Mouse (Mus musculus): ENCODE measurements around the gene Fyn. TPM values are rescaled to one million over a fixed set of nuclear protein-coding genes. Genes with fewer than 3 reads are reported as not detected.

The Fyn gene
- polyA plus RNA-seq, 1 experiment, result 9.1 TPM

- WGBS, result 46% methylated on average over 5 of the region's 5 CpGs
- no peak for DNase-seq (ENCODE audit: low read depth, low spot score)
Observed at GRCm38 (mm10) chr10:39521861-39522391, 153.3 kb downstream of the Fyn start.

- 79% methylated on average over 11 of the region's 11 CpGs for WGBS
- DNase-seq (ENCODE audit: low read depth, low spot score), result no peak
Observed at GRCm38 (mm10) chr10:39522857-39523614, 154.4 kb downstream of the Fyn start.

- 75% methylated on average over 8 of the region's 8 CpGs for WGBS
- DNase-seq (ENCODE audit: low read depth, low spot score), result no peak
Observed at GRCm38 (mm10) chr10:39524355-39524754, 155.7 kb downstream of the Fyn start.

DNA sequence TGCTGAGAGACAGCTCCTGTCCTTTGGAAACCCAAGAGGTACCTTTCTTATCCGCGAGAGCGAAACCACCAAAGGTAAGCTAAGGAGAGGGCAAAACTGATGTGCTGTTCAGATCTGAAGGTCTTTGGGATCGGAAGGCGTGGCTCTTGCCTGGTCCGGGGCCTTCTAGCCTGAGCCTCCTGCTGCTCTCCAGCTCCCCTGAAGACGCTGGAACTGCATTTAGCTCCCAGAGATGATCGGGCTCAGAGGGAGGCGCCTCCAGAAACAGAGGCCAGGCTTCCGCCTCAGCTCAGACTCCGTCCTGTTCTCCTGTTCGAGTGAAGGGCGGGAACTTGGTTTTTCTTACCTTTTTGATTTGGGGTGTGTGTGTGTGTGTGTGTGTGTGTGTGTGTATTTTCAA is 156.8 kb downstream of the Fyn start:
- WGBS, result 94% methylated on average over 13 of the region's 13 CpGs
- DNase-seq (ENCODE audit: low read depth, low spot score), result no peak

DNA sequence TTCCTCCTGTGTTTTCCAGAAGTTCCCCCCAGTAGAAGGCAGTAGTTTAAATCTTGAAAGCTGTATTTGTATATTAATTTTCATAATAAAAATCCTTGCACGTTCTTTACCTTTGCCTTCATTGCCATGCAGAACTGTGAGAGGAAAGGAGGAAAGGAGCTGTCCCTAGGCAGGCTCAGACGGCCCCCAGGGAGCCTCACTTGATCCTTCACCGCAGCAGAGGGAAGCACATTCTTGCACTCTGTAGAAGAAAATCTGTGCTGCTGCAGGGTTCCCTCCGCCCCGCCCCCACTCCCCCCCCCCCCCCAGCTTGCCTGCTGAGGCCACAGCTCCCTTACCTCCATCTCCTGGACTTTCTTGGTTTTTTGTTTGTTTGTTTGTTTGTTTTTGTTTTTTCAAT is 158.5 kb downstream of the Fyn start:
- 68% methylated on average over 5 of the region's 5 CpGs for WGBS
- no peak for DNase-seq (ENCODE audit: low read depth, low spot score)

- DNase-seq (ENCODE audit: low read depth, low spot score), result no peak
Observed at GRCm38 (mm10) chr10:39529179-39529578, 160.5 kb downstream of the Fyn start.

GRCm38 (mm10) chr10:39532008-39532740 is 163.5 kb downstream of the Fyn start:
- 59% methylated on average over 20 of the region's 20 CpGs for WGBS
- no peak for DNase-seq (ENCODE audit: low read depth, low spot score)

More at GRCm38 (mm10) chr10:39529179-39529578, 160.5 kb downstream of the Fyn start:
- 88% methylated on average over 14 of the region's 14 CpGs for WGBS

DNA sequence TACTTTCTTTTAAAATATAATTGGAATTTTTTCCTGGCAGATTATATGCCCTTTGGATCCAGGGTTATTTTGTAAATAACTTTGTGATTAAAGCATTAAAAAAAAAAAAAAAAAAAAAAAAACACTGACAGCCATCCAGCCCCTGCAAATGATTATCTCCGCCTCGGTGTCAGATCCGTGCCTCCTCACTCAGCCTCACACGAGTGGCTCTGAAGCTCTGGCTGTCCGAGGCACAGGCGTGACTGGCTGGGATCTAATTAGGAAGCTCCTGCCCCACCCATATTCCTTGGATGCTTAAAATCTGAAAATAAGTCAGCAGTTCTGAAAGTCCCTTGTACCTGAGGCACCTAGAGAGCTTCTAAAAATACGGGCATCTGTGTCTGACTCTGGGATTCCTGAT is 164.2 kb downstream of the Fyn start:
- no peak for DNase-seq (ENCODE audit: low read depth, low spot score)
- WGBS, result 66% methylated on average over 7 of the region's 7 CpGs

DNA sequence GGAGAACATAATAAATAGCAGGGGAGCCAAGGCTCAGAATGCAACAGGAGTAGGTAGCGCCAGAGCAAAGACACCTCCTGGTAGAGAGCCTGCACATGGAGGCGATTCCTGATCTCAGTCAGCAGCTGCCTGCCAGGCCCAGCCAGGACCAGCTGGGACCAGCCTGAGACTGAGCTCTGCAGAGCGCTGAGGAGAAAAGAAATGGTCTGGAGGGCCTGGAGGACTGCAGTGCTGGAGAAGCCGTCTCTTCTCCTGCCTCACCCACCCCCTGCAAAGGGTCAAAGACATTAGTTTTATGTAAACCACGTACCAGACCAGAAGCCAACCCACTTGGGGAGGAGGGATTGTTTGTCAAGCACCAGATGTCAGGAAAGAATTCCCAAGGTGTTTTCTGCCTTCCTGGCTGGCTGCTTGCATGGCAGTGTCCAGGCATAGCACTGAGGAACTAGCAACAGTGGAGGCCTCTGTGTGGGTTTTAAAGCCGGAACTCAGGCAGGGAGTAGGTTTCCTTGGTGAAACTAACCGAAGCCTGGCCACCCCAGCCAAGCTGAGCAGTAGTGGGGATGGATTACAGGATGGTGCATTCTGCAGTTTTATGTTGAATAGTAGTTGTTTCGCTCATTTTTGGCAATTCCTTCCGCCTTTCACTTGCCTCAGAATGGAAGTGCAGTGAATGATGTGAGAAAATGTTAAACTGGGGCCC is 165.8 kb downstream of the Fyn start:
- 39% methylated on average over 9 of the region's 9 CpGs for WGBS
- DNase-seq (ENCODE audit: low read depth, low spot score), result no peak

- 28% methylated on average over 3 of the region's 3 CpGs for WGBS
- no peak for DNase-seq (ENCODE audit: low read depth, low spot score)
Observed at GRCm38 (mm10) chr10:39535347-39535746, 166.7 kb downstream of the Fyn start.

GRCm38 (mm10) chr10:39536258-39536657 is 167.6 kb downstream of the Fyn start:
- WGBS, result 54% methylated on average over 11 of the region's 11 CpGs
- no peak for DNase-seq (ENCODE audit: low read depth, low spot score)

DNA sequence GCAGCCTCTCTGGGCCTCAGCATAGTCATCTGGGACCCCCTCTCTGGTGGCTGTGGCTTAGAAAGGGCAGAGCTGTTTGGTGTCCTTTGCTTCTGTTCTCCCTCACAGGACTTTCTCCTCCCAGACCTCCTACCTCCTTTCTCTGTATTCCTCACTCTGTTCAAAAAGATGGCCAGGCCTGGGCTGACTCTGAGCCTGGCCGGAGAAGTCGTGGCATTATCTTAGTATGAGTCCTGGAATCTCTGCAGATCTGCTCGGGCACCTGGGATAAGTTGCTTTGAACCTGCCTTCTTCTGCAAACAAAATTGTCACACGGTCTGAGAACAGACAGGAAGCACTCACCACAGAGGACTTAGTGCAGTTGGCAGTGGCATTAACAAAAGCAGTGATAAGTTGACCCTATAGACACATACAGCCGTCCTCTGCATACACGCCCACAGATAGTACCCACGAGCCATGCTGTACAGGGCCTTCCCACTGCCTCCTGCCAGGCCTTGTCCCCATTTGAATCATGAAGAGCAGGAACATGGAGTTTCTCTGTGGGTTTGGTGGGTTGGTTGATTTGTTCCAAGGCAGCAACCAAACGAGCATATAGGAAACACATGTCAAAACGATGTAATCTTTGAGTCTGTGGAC is 171.5 kb downstream of the Fyn start:
- 49% methylated on average over 9 of the region's 9 CpGs for WGBS
- DNase-seq (ENCODE audit: low read depth, low spot score), result no peak

GRCm38 (mm10) chr10:39540995-39541394 is 172.3 kb downstream of the Fyn start:
- 56% methylated on average over 7 of the region's 7 CpGs for WGBS
- no peak for DNase-seq (ENCODE audit: low read depth, low spot score)

DNA sequence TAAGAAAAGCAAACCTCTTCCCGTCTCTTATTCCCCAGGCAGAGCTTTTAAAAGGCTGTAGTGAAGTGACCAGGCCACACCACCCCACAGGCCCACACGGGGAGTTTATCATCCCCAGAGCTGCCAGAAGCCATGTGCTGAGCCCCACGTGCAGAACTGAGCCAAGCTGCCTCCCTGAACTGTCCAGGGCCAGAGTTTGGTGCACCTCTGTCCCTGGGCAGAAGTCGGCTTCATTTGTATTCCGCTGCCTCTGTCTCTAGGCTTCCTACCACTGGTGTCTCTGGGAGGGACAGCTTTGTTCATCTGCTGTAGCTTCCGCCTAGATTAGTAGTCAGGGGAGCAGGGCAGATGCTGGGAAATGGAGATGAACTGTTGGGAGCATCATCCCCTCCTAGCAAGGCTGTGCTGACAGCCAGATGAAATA is 172.8 kb downstream of the Fyn start:
- WGBS, result 67% methylated on average over 6 of the region's 6 CpGs
- DNase-seq (ENCODE audit: low read depth, low spot score), result no peak

DNA sequence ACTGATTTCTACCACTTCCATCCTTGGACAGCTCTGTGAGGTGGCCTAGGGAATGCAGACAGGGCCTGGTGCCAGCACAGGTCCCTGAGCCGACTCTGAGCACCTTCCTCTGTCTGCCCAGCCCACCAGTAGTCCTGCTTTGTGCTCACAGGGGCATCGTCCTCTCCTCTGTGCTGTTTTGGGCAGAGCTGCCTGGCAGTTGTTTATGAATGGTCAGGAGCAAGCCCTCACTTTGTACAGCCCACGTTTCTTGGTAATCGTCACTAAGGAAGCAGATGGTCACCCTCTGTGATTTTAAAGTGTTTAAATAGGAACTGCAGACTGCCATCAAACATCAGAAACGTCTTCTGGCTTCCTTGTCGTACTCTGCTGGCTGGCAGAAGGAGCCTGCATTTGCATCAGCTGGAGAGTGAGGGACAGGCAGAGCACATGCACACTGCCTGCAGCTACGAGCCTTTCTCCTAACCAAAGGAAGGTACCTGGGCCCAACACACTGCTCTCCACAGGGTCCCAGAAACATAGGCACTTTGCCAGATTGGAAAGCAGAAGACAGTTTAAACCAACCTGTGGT is 173.4 kb downstream of the Fyn start:
- no peak for DNase-seq (ENCODE audit: low read depth, low spot score)
- WGBS, result 36% methylated on average over 7 of the region's 7 CpGs

DNA sequence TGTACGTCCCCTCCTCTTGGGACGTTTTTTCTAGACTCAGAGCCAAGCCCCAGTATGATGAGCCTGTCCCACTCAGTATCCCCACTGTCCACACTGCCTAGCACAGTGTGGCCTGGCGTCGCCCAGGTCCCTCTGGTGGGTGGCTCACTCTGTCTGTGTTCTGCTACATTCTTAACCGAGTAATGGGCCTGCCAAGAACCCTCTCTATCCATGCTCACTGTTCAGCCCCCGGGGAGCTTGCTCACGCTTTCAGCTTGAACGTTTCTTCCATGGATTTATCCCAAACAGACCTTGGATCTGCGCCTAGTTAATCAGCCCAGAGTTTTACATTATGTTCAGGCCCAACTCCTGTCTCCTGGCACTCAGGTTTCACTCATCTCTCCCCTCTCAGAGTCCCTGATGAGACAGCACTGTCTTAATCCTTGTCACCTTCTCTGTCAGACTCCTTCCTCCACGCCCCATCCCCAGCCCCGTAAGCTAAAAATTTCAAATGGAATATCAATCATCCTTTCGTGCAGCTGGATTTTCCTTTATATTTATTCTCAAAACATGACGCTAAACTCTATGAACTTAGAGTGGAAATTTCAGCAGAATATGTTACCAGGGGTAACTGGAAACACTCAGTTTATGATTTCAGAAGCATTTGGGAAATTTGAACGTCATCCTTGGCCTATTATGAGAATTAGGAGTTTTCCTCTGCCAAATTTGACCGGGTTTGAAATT is 174.0 kb downstream of the Fyn start:
- DNase-seq (ENCODE audit: low read depth, low spot score), result no peak
- WGBS, result 71% methylated on average over 15 of the region's 15 CpGs

GRCm38 (mm10) chr10:39543258-39543770 is 174.7 kb downstream of the Fyn start:
- 83% methylated on average over 5 of the region's 5 CpGs for WGBS
- no peak for DNase-seq (ENCODE audit: low read depth, low spot score)

DNA sequence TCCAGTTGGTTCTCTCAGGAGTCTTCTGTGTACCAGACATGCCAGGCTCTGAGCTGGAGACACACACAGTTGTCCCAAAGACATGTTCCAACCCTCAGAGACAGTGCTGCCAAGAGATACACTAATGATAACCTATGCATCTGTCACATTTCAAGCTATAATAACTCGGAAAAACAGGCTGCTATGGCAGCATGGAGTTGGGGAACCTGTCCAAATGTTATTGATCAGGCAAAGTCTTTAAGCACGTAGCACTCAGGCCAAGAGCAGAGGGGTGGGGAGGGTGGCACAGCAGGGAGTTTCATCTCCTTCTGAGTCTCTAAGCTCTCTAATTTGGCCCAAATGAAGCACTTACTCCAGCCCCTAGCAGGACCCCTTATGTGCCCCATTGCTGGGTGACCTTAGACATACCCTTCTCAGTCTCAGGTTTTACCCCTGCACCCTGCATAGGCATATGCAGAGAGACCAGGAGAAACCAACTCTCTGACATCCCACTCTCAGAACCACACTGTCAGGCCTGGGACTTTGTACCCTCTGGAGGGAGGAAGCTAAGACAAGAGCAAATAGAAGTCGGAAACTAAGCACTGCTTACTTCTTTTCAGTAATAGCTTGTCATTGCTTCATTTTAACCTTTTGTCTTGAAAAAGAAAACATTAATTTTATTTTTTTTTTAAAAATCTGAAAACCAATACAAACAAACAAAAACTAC is 178.9 kb downstream of the Fyn start:
- 51% methylated on average over 3 of the region's 3 CpGs for WGBS

More for the DNA sequence above, 178.9 kb downstream of the Fyn start:
- no peak for DNase-seq (ENCODE audit: low read depth, low spot score)

Measured in large intestine, adult 2 months (tissue).